Mouse (Mus musculus) cerebellum, adult 9-11 months (tissue): Measurements from ENCODE around the gene Fam160a1.

ENCODE experiments used
- DNase-seq: peaks from one replicate; pipeline ENCODE4 v3.0.0; 2022

Fam160a1 gene

GRCm38 (mm10) chr3:85820839-85821548 is 3.9 kb upstream of the Fam160a1 start:
- no peak for DNase-seq

GRCm38 (mm10) chr3:85819319-85819718 is 2.2 kb upstream of the Fam160a1 start:
- no peak for DNase-seq

GRCm38 (mm10) chr3:85814241-85814640 is 2.9 kb downstream of the Fam160a1 start:
- no peak for DNase-seq

DNA sequence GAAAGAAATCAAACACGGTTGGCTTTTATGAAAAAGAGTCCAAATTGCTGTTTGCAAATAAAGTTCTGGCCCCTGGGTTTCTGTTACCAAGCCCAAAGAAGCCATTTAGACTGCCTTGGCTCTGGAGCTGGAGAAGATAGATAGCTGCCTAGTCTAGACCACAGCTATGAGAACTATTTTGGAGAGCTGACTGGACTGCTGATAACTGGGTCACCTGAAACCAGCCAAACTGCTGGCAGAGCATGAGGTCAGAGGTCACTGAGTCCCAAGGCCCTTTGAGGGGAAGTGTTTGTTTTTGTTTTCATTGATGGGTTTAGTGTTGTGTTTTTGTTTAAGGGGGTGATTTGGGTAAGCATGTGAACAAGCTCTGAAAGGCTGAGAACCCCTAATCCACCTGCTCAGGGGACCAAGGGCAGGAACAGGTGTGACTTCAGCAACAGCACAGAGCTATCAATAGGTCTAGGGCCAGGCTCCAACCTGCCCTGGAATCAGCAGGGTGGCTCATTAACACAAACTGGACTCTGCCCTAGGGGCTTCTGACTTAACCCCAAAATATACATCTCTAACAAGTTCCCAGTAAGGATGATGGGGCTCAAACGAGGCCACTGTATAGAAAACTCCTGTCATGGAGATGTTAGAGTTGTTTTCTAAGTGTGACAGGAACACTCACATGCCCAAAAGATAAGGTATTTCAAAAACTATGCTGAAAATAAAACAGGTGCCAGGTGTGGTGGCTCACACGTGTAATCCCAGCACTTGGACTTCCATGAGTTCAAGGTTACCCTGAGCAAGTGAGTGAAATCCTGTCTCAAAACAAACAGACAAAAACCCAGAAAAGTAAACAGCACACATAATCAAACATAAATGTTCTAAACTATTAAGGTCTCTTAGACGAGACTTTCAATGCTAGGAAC is 3.7 kb downstream of the Fam160a1 start:
- no peak for DNase-seq

DNA sequence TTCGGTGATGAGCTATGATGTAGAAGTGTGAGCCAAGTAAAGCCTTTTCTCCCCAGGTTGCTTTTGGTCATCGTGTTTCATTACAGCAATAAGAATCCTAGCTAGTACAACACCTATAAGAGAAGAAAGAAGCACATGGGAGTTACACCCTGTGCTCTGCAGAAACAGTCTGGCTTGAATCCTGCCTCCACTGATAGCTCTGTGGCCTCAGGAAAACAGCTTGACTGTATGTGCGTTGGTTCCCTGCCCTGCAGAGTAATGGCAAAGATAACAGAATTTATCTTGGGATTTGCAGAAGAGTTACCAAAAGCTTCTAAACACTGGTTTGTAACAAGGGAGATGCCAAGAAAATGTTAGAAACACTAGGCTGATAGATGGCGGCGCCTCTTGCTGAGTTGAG is 5.1 kb downstream of the Fam160a1 start:
- DNase-seq = no peak

DNA sequence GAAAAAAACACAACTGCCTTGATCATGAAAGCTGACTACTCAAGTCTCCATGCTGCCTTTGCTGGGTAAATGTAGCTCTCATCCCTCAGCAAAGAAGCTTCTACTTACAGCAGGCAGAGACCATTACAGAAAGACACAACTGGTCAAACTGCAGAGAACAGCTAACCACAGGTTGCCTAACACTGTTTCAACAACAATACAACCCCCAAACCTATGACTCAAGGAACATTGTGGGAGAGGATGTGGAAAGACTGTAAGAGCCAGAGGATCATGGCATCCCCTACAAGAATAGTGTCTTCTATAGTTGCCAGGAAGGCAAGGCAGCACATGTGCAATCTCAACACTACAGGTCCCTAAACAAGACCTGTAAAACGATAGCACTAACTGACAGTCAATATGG is 23.9 kb downstream of the Fam160a1 start:
- DNase-seq = no peak

- peak; percentile 6 for DNase-seq
Observed at GRCm38 (mm10) chr3:85789748-85790147, 27.3 kb downstream of the Fam160a1 start.

GRCm38 (mm10) chr3:85786501-85786900 is 30.6 kb downstream of the Fam160a1 start:
- no peak for DNase-seq

GRCm38 (mm10) chr3:85780906-85781305 is 36.2 kb downstream of the Fam160a1 start:
- DNase-seq = no peak

- DNase-seq = no peak
Observed at GRCm38 (mm10) chr3:85780332-85780731, 36.8 kb downstream of the Fam160a1 start.

DNA sequence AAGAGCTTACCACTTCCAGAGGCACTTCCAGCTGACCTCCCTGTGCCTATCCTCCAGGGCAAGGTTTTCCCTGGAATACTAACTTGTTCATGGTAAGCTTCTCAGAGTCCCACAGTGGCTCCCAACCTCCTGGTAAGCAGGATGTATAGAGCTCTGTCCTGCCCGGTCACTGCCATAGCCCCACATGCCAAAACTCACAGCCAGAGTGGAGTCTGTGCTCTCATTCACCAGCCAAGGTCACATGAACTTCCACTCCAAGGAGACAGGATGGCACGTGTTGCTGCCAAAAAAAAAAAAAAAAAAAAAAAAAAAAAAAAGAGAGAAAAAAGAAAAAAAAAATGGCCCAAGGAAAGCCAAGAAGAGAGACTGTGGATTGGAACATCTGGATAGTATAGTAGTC is 39.2 kb downstream of the Fam160a1 start:
- no peak for DNase-seq

- DNase-seq = no peak
Observed at GRCm38 (mm10) chr3:85777356-85777755, 39.7 kb downstream of the Fam160a1 start.

- DNase-seq = no peak
Observed at GRCm38 (mm10) chr3:85776707-85777106, 40.4 kb downstream of the Fam160a1 start.

GRCm38 (mm10) chr3:85776126-85776525 is 41.0 kb downstream of the Fam160a1 start:
- no peak for DNase-seq

DNA sequence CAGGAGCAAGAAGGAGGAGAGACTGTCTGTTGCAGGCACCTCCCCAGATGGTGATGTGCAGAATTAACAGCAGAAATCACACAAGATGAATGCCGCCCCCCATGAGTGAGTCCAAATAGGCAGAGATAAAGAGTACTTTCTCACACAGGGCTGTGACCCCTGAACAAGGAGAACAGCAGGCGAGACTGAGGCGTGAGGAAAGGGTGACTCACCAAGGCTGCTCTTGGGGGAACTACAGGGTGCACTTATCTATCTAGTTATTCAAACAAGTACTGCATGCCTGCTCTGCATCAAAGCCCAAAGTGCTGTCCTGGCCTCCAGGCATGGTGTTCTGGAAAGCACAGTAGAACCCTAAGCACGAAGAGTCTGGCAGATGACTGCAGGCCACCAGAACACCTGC is 43.2 kb downstream of the Fam160a1 start:
- peak; percentile 10 for DNase-seq

DNA sequence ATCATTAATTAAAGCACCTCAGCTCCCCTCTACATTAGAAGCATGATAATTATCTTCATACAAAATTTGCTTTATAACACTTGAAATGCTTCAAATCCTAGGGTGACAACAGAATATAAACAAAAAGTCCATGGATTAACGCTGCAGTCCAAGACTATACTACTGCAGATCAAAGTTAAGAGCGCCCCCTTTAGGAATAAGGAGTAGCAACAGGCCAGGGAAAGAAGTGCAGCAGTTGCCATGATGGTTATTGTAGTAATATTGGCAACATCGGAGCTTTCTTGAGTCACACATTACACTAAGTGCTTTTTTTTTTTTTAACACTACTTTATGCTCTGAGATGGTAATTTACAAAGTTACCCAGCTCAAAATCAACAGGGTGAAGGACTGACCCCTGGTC is 43.7 kb downstream of the Fam160a1 start:
- peak; percentile 17 for DNase-seq

GRCm38 (mm10) chr3:85764937-85765337 is 52.2 kb downstream of the Fam160a1 start:
- DNase-seq = no peak

GRCm38 (mm10) chr3:85764008-85764834 is 52.9 kb downstream of the Fam160a1 start:
- DNase-seq = no peak

DNA sequence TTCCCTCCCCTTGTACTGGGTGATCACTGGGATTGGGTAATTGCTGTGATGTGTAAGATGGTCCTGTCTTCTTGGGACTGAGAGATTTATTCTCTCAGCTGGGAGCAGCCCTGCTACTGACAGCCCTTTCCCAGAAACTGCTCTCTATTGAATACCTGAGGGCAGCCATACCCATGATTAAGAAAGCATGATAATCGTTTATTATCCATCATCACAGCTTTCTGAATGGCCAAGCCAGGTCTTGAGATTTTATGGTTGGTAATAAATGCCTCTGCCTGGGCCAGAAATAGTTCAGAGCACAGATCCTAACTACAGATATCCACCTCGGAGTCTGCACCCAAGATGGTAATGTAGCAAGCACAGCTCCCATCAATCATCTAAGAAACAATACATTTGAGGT is 59.1 kb downstream of the Fam160a1 start:
- no peak for DNase-seq

GRCm38 (mm10) chr3:85757435-85757834 is 59.7 kb downstream of the Fam160a1 start:
- no peak for DNase-seq

- no peak for DNase-seq
Observed at GRCm38 (mm10) chr3:85749348-85749747, 67.7 kb downstream of the Fam160a1 start.

- DNase-seq = no peak
Observed at GRCm38 (mm10) chr3:85748863-85749262, 68.2 kb downstream of the Fam160a1 start.

GRCm38 (mm10) chr3:85746116-85746515 is 71.0 kb downstream of the Fam160a1 start:
- DNase-seq = no peak
